Mouse (Mus musculus) forebrain, embryonic 14.5 days (tissue): ENCODE results near the gene Fbxw5. TPM values are rescaled to one million over a fixed set of nuclear protein-coding genes. Genes with fewer than 3 reads are reported as not detected.

Experiments
- ATAC-seq: fragments of 200-750 bp; cut with Nextera tagmentation; 2 replicates; pipeline ENCODE4 v1.8.0; 2017; ENCODE audit warnings: mild to moderate bottlenecking, moderate library complexity
- DNase-seq: peaks from one replicate; pipeline ENCODE4 v3.0.0-alpha.2; 2015; ENCODE audit warnings: low spot score
- H3K27ac ChIP-seq: fragments of 300-500 bp; sonication (generic); 2 replicates; pipeline ENCODE4 v1.5.1; 2014; ENCODE audit warnings: low read depth, mild to moderate bottlenecking, control low read depth, low read length, moderate library complexity
- H3K27me3 ChIP-seq: fragments of 300-500 bp; sonication (generic); replicated peaks from 2 replicates; pipeline ENCODE4 v1.6.1; 2014; ENCODE audit warnings: low read length, control low read depth, mixed read lengths; ENCODE audit not compliant: control insufficient read depth, insufficient read depth
- H3K36me3 ChIP-seq: fragments of 300-500 bp; sonication (generic); 2 replicates; pipeline ENCODE4 v1.6.1; 2014; ENCODE audit warnings: low read length, control low read depth; ENCODE audit not compliant: control insufficient read depth, insufficient read depth
- H3K4me1 ChIP-seq: fragments of 300-500 bp; sonication (generic); 2 replicates; pipeline ENCODE4 v1.6.1; 2014; ENCODE audit warnings: antibody characterized with exemption, low read length, control low read depth; ENCODE audit not compliant: control insufficient read depth, insufficient read depth
- H3K4me2 ChIP-seq: fragments of 300-500 bp; sonication (generic); 2 replicates; pipeline ENCODE4 v1.6.1; 2014; ENCODE audit warnings: mild to moderate bottlenecking, control low read depth, low read length
- H3K4me3 ChIP-seq: fragments of 300-500 bp; sonication (generic); 2 replicates; pipeline ENCODE4 v1.5.1; 2014; ENCODE audit warnings: low read depth, low read length, control low read depth
- H3K9ac ChIP-seq: fragments of 300-500 bp; sonication (generic); 2 replicates; pipeline ENCODE4 v1.6.1; 2014; ENCODE audit warnings: mild to moderate bottlenecking, low read length, control low read depth, moderate library complexity
- H3K9me3 ChIP-seq: fragments of 300-500 bp; sonication (generic); replicated peaks from 2 replicates; pipeline ENCODE4 v1.6.1; 2016; ENCODE audit warnings: low read length, control low read depth, mixed read lengths; ENCODE audit not compliant: control insufficient read depth
- WGBS: fragments of 180-500 bp; shearing (Covaris S2); extraction: QIAGEN DNeasy Blood & Tissue Kit; methylation state at CpG from one replicate; pipeline ENCODE4 v1.1.7; 2014; 5-methylcytosine and 5-hydroxymethylcytosine counted together
- polyA plus RNA-seq: library from polyadenylated mRNA; unstranded; fragments of >200 nt; fragmentation: Nextera tagmentation; extraction: Ambion mirVana; gene quantifications from 2 replicates; pipeline ENCODE4 v1.2.1, GENCODE M21; 2014

The Fbxw5 gene
- 77.9 and 102 TPM in 2 replicates for polyA plus RNA-seq

- WGBS = under 1% methylated on average over 40 of the region's 44 CpGs
- Histone ChIP-seq H3K4me1 (peaks cover 8% of the 10 kb centered on the region), H3K36me3 (peaks cover 27% of the 10 kb centered on the region), H3K27me3 (no peaks in the 10 kb centered on the region), H3K4me2 (peak within 1 kb of the TSS; percentile 90), H3K4me3 (peak within 1 kb of the TSS; percentile 65), H3K27ac (peak within 1 kb of the TSS; percentile 65), H3K9ac (peak within 1 kb of the TSS; percentile 95), H3K9me3 (no peaks in the 10 kb centered on the region)
- DNase-seq = peak; percentile 98
- ATAC-seq = peak; percentile 92
Measured at GRCm38 (mm10) chr2:25500576-25501405, at the start of gene Fbxw5. Gene Fbxw5, plus strand, starts transcription at chr2:25500750.

- DNase-seq (no peak), ATAC-seq (no peak)
- H3K4me3 ChIP-seq = no peak overlapping the region
- no peak overlapping the region for H3K27ac ChIP-seq
- H3K4me2 ChIP-seq = no peak overlapping the region
- no peaks in the 10 kb centered on the region for H3K27me3 ChIP-seq
- H3K9me3 ChIP-seq = no peaks in the 10 kb centered on the region
- WGBS = 86% methylated on average over 8 of the region's 8 CpGs
- no peaks in the 10 kb centered on the region for H3K4me1 ChIP-seq
- H3K36me3 ChIP-seq = peaks cover 30% of the 10 kb centered on the region
- no peak overlapping the region for H3K9ac ChIP-seq
Measured at GRCm38 (mm10) chr2:25450853-25451647, 49.5 kb upstream of the Fbxw5 start.

GRCm38 (mm10) chr2:25452951-25453350 lies 47.6 kb upstream of the Fbxw5 start:
- Histone ChIP-seq H3K27me3 (no peaks in the 10 kb centered on the region), H3K27ac (no peak overlapping the region), H3K9ac (no peak overlapping the region), H3K36me3 (peaks cover 19% of the 10 kb centered on the region), H3K4me3 (no peak overlapping the region), H3K4me2 (no peak overlapping the region), H3K4me1 (no peaks in the 10 kb centered on the region), H3K9me3 (no peaks in the 10 kb centered on the region)
- no peak for ATAC-seq
- no peak for DNase-seq
- 42% methylated on average over 1 of the region's 1 CpGs for WGBS

GRCm38 (mm10) chr2:25456205-25456953 lies 44.2 kb upstream of the Fbxw5 start, which contains the start of gene Clic3:
Gene Clic3, plus strand, starts transcription at chr2:25456838.
- no peak within 1 kb of the TSS for H3K27ac ChIP-seq
- H3K27me3 ChIP-seq = no peaks in the 10 kb centered on the region
- DNase-seq (no peak), ATAC-seq (no peak)
- no peak within 1 kb of the TSS for H3K4me3 ChIP-seq
- no peak within 1 kb of the TSS for H3K4me2 ChIP-seq
- H3K9ac ChIP-seq = no peak within 1 kb of the TSS
- peaks cover 10% of the 10 kb centered on the region for H3K4me1 ChIP-seq
- H3K36me3 ChIP-seq = peaks cover 20% of the 10 kb centered on the region
- 65% methylated on average over 14 of the region's 14 CpGs for WGBS
- H3K9me3 ChIP-seq = no peaks in the 10 kb centered on the region

GRCm38 (mm10) chr2:25457022-25457896 lies 43.3 kb upstream of the Fbxw5 start:
- Histone ChIP-seq H3K9ac (no peak overlapping the region), H3K9me3 (no peaks in the 10 kb centered on the region), H3K27me3 (no peaks in the 10 kb centered on the region), H3K4me2 (no peak overlapping the region), H3K4me1 (peaks cover 11% of the 10 kb centered on the region), H3K36me3 (peaks cover 20% of the 10 kb centered on the region), H3K4me3 (no peak overlapping the region), H3K27ac (no peak overlapping the region)
- DNase-seq (no peak), ATAC-seq (no peak)
- 88% methylated on average over 9 of the region's 9 CpGs for WGBS

GRCm38 (mm10) chr2:25458911-25459310 lies 41.6 kb upstream of the Fbxw5 start:
- DNase-seq (no peak), ATAC-seq (no peak)
- Histone ChIP-seq H3K27me3 (no peaks in the 10 kb centered on the region), H3K9ac (no peak overlapping the region), H3K4me1 (peaks cover 11% of the 10 kb centered on the region), H3K36me3 (peaks cover 20% of the 10 kb centered on the region), H3K27ac (no peak overlapping the region), H3K4me2 (no peak overlapping the region), H3K4me3 (no peak overlapping the region), H3K9me3 (no peaks in the 10 kb centered on the region)
- 72% methylated on average over 5 of the region's 5 CpGs for WGBS

GRCm38 (mm10) chr2:25460135-25460534 lies 40.4 kb upstream of the Fbxw5 start:
- H3K27ac ChIP-seq = peak overlapping the region; percentile 95
- peaks cover 11% of the 10 kb centered on the region for H3K4me1 ChIP-seq
- peaks cover 20% of the 10 kb centered on the region for H3K36me3 ChIP-seq
- peak overlapping the region; percentile 54 for H3K4me3 ChIP-seq
- no peak; the same call in none of the 2 replicates for ATAC-seq
- 30% methylated on average over 5 of the region's 5 CpGs for WGBS
- H3K9ac ChIP-seq = peak overlapping the region; percentile 68
- H3K4me2 ChIP-seq = peak overlapping the region; percentile 87
- no peak for DNase-seq
- H3K27me3 ChIP-seq = no peaks in the 10 kb centered on the region
- no peaks in the 10 kb centered on the region for H3K9me3 ChIP-seq
